Comparison of ENCODE assay signal across 11 mouse cellular contexts in genomic region chr17:12755146-12755545, GRCm38 (mm10). TPM values are rescaled to one million over a fixed set of nuclear protein-coding genes. Genes with fewer than 3 reads are reported as not detected.
DNase-seq lines count a peak whose midpoint lies in the region; ATAC-seq and TF ChIP-seq lines count a peak whose summit lies in the region.
"Had no signal": no experiment of that assay in that cellular context is flagged by ENCODE, and none has a peak within 500 bp of the region (broad histone marks: within the 10 kb centered on the region; RNA-seq: fewer than 3 reads in every experiment).

No protein-coding gene starts in this region.

- TF ChIP-seq POLR2A in MEL (IDR thresholded peaks at IDR 0.05; ENCODE audit: control insufficient read depth in 1 of 2, insufficient read depth in 1 of 2, low read depth in 1 of 2, low read length in 2 of 2, poor library complexity in 1 of 2), result no peak

- H3K9me3 ChIP-seq in heart, embryonic 16.5 days (replicated peaks; ENCODE audit: control insufficient read depth, low read length), result no peaks in the 10 kb centered on the region
- H3K9me3 ChIP-seq in MEL (replicated peaks; ENCODE audit: insufficient read depth, low read length), result no peaks in the 10 kb centered on the region
- no peaks in the 10 kb centered on the region for H3K9me3 ChIP-seq in liver, embryonic 16.5 days (replicated peaks; ENCODE audit: control insufficient read depth, low read length)
- H3K9me3 ChIP-seq in hindbrain, embryonic 11.5 days (ENCODE audit: control insufficient read depth, low read length), result no peaks in the 10 kb centered on the region
- H3K9me3 ChIP-seq: neural tube, embryonic 12.5 days had no signal

- H3K4me3 ChIP-seq in heart, embryonic 16.5 days (ENCODE audit: low read length), result no peak overlapping the region
- H3K4me3 ChIP-seq in MEL (ENCODE audit: control insufficient read depth in 1 of 2, insufficient read depth in 1 of 2, low read depth in 2 of 2, low read length in 2 of 2), result no peak overlapping the region
- no peak overlapping the region for H3K4me3 ChIP-seq in liver, embryonic 16.5 days (ENCODE audit: low read depth, low read length)
- H3K4me3 ChIP-seq in hindbrain, embryonic 11.5 days (ENCODE audit: low read depth, low read length), result no peak overlapping the region
- H3K4me3 ChIP-seq: neural tube, embryonic 12.5 days had no signal

- peak overlapping the region; percentile 46 for H3K9ac ChIP-seq in heart, embryonic 16.5 days (ENCODE audit: low read length)
- no peak overlapping the region for H3K9ac ChIP-seq in MEL (ENCODE audit: control insufficient read depth, low read depth, low read length, poor library complexity, severe bottlenecking)
- no peak overlapping the region for H3K9ac ChIP-seq in liver, embryonic 16.5 days (ENCODE audit: low read depth, low read length)
- H3K9ac ChIP-seq in hindbrain, embryonic 11.5 days (ENCODE audit: low read depth, low read length), result no peak overlapping the region
- H3K9ac ChIP-seq: neural tube, embryonic 12.5 days had no signal

- DNase-seq in heart, adult 8-10 months (ENCODE audit: low spot score), result no peak
- DNase-seq in 3T3-L1 (ENCODE audit: low read depth, low spot score) (peak; percentile 55), MEL (ENCODE audit: low read depth, low spot score) (peak; percentile 36)
- no peak for DNase-seq in ovary, postnatal 10 days (ENCODE audit: low spot score)
- DNase-seq in layer of hippocampus, postnatal 36 days, result no peak
- DNase-seq in hindbrain, embryonic 11.5 days (ENCODE audit: low spot score), result no peak
- DNase-seq: thymus, adult 2 months had no signal

- H3K27ac ChIP-seq in heart, embryonic 16.5 days (ENCODE audit: low read length), result peak overlapping the region; percentile 41
- H3K27ac ChIP-seq in MEL (ENCODE audit: control insufficient read depth, low read depth, low read length), result no peak overlapping the region
- peak overlapping the region; percentile 10; the same call in 1 of the 2 replicates for H3K27ac ChIP-seq in liver, embryonic 16.5 days (ENCODE audit: low read length)
- H3K27ac ChIP-seq in hindbrain, embryonic 11.5 days (ENCODE audit: low read depth, low read length), result no peak overlapping the region
- H3K27ac ChIP-seq: neural tube, embryonic 12.5 days had no signal

- no peak for TF ChIP-seq EP300 in MEL (IDR thresholded peaks at IDR 0.05; ENCODE audit: low read depth in 1 of 2, low read length in 2 of 2)

- no peak for TF ChIP-seq CTCF in MEL (IDR thresholded peaks at IDR 0.05 in 2 of 3, conservative IDR thresholded peaks at IDR 0.05 in 1 of 3; ENCODE audit: control insufficient read depth in 1 of 3, insufficient read depth in 1 of 3, low read depth in 2 of 3, low read length in 3 of 3, poor library complexity in 1 of 3, severe bottlenecking in 1 of 3)

- ATAC-seq in heart, embryonic 16.5 days (replicated peaks; ENCODE audit: extremely low read depth, insufficient read depth, low FRiP score), result no peak
- no peak for ATAC-seq in liver, embryonic 16.5 days (ENCODE audit: low read depth)
- no peak for ATAC-seq in hindbrain, embryonic 11.5 days (ENCODE audit: low FRiP score)
- ATAC-seq: forebrain, embryonic 16.5 days had no signal

- H3K79me2 ChIP-seq in MEL (ENCODE audit: control insufficient read depth, insufficient read depth, low read length, poor library complexity), result 0 out of 2 replicates have a peak, but pooled peaks cover 2% of the 10 kb centered on the region

- 35% methylated on average over 4 of the region's 4 CpGs for WGBS in heart, embryonic 16.5 days
- 39% methylated on average over 4 of the region's 4 CpGs for WGBS in liver, embryonic 16.5 days (ENCODE audit: insufficient replicate concordance)
- 86% methylated on average over 4 of the region's 4 CpGs for WGBS in hindbrain, embryonic 11.5 days

- no peaks in the 10 kb centered on the region for H3K27me3 ChIP-seq in heart, embryonic 16.5 days (ENCODE audit: control insufficient read depth, insufficient read depth, low read length)
- H3K27me3 ChIP-seq in MEL (ENCODE audit: control insufficient read depth in 1 of 2, insufficient read depth in 2 of 2, low read length in 2 of 2), result no peaks in the 10 kb centered on the region
- H3K27me3 ChIP-seq in liver, embryonic 16.5 days (ENCODE audit: control insufficient read depth, insufficient read depth, low read depth, low read length), result no peaks in the 10 kb centered on the region
- H3K27me3 ChIP-seq in hindbrain, embryonic 11.5 days (ENCODE audit: control insufficient read depth, insufficient read depth, low read length), result no peaks in the 10 kb centered on the region
- H3K27me3 ChIP-seq: neural tube, embryonic 12.5 days had no signal

- peak overlapping the region; percentile 26; the same call in 1 of the 2 replicates for H3K4me2 ChIP-seq in heart, embryonic 16.5 days (ENCODE audit: low read depth, low read length)
- H3K4me2 ChIP-seq in liver, embryonic 16.5 days (ENCODE audit: low read depth, low read length), result no peak overlapping the region
- H3K4me2 ChIP-seq in hindbrain, embryonic 11.5 days (replicated peaks; ENCODE audit: low read depth, low read length), result no peak overlapping the region
- H3K4me2 ChIP-seq: neural tube, embryonic 12.5 days had no signal

- H3K36me3 ChIP-seq in heart, embryonic 16.5 days (ENCODE audit: control insufficient read depth, insufficient read depth), result peaks cover 6% of the 10 kb centered on the region
- peaks cover 0 to 16% of the 10 kb centered on the region in 2 experiments; a peak in 2 of 4 replicates for H3K36me3 ChIP-seq in MEL (ENCODE audit: control insufficient read depth in 1 of 2, insufficient read depth in 2 of 2, low read length in 2 of 2)
- H3K36me3 ChIP-seq in liver, embryonic 16.5 days (ENCODE audit: control insufficient read depth, insufficient read depth), result no peaks in the 10 kb centered on the region; the same call in 1 of the 2 replicates
- H3K36me3 ChIP-seq in hindbrain, embryonic 11.5 days (ENCODE audit: control insufficient read depth, insufficient read depth, low read length), result no peaks in the 10 kb centered on the region
- H3K36me3 ChIP-seq: neural tube, embryonic 12.5 days had no signal

- TF ChIP-seq RAD21 in MEL (IDR thresholded peaks at IDR 0.05; ENCODE audit: low read depth, low read length), result no peak

- H3K4me1 ChIP-seq in heart, embryonic 16.5 days (ENCODE audit: control insufficient read depth, insufficient read depth, low read length), result peaks cover 100% of the 10 kb centered on the region
- H3K4me1 ChIP-seq in MEL (ENCODE audit: control insufficient read depth in 1 of 2, insufficient read depth in 2 of 2, low read length in 2 of 2), result peaks cover 7 to 18% of the 10 kb centered on the region in 2 experiments
- H3K4me1 ChIP-seq in liver, embryonic 16.5 days (ENCODE audit: control insufficient read depth, low read depth, low read length), result peaks cover 58% of the 10 kb centered on the region
- H3K4me1 ChIP-seq in hindbrain, embryonic 11.5 days (replicated peaks; ENCODE audit: control insufficient read depth, insufficient read depth, low read length), result peaks cover 2% of the 10 kb centered on the region; the same call in 1 of the 2 replicates

TF ChIP-seq in MEL, 35 proteins besides CTCF, POLR2A, EP300 and RAD21:
- no peak for TF ChIP-seq ETS1 (IDR thresholded peaks at IDR 0.05; ENCODE audit: low read depth, low read length)
- TF ChIP-seq MXI1 (IDR thresholded peaks at IDR 0.05; ENCODE audit: low read depth, low read length), result 0 out of 2 replicates have a peak, but pooled peaks have one; percentile 29
- TF ChIP-seq GABPA (IDR thresholded peaks at IDR 0.05; ENCODE audit: low read depth, low read length), result no peak
- TF ChIP-seq ZC3H11A (IDR thresholded peaks at IDR 0.05; ENCODE audit: low read depth, low read length), result no peak
- TF ChIP-seq ZKSCAN1 (IDR thresholded peaks at IDR 0.05; ENCODE audit: low read depth, low read length), result no peak
- TF ChIP-seq ZNF384 (IDR thresholded peaks at IDR 0.05; ENCODE audit: low read depth, low read length), result no peak
- no peak for TF ChIP-seq JUND (IDR thresholded peaks at IDR 0.05; ENCODE audit: low read depth, low read length)
- no peak for TF ChIP-seq SMC3 (IDR thresholded peaks at IDR 0.05; ENCODE audit: low read depth, low read length)
- peak; percentile 56 for TF ChIP-seq TAL1 (IDR thresholded peaks at IDR 0.05; ENCODE audit: low read length)
- TF ChIP-seq MAZ (IDR thresholded peaks at IDR 0.05; ENCODE audit: low read depth, low read length), result no peak
- no peak for TF ChIP-seq GATA1 (IDR thresholded peaks at IDR 0.05; ENCODE audit: low read depth, low read length)
- TF ChIP-seq ZMIZ1 (IDR thresholded peaks at IDR 0.05; ENCODE audit: low read depth, low read length), result no peak
TF ChIP-seq in MEL: peak in this region for 2.

RNA-seq across cellular contexts. Expression of gene Igf2r, which starts 14.3 kb away (rescaled TPM):
- polyA plus RNA-seq in heart, embryonic 16.5 days (2015; fragmentation: Nextera tagmentation; extraction: Ambion mirVana), result 98.0 and 133 TPM in 2 replicates
- 100 to 1,000 TPM; 103 to 124 (median 118) TPM for total RNA-seq in heart, adult 8-10 months (2022)
- total RNA-seq in MEL (2012; rRNA removed), result 18.0 and 18.8 TPM in 2 replicates
- 10 to 100 TPM; 18.3 to 21.7 TPM for polyA plus RNA-seq in MEL (2012; ENCODE audit: insufficient read depth in 1 of 2, insufficient read length in 2 of 2, low read depth in 1 of 2, low replicate concordance in 2 of 2, missing spikeins in 1 of 2)
- 15.3 and 17.7 TPM in 2 replicates for polyA plus RNA-seq in liver, embryonic 16.5 days (2015; fragmentation: Nextera tagmentation; extraction: Ambion mirVana)
- 10 to 100 TPM; 29.0 to 30.9 TPM for total RNA-seq in layer of hippocampus, postnatal 36 days (2021)
- 16.9 and 18.7 TPM in 2 replicates for polyA plus RNA-seq in hindbrain, embryonic 11.5 days (2014; fragmentation: Nextera tagmentation; extraction: Ambion mirVana)

Comparison
In these comparisons a context has a peak if more than half of its experiments do, and no peak if none do; other contexts are left out.
1. H3K27ac ChIP-seq: peak in heart, embryonic 16.5 days (single experiment) and liver, embryonic 16.5 days (single experiment); none in MEL (single experiment) and hindbrain, embryonic 11.5 days (single experiment).
2. DNase-seq: peak in 3T3-L1 (single experiment) and MEL (single experiment); none in heart, adult 8-10 months (single experiment), ovary, postnatal 10 days (single experiment), layer of hippocampus, postnatal 36 days (0 of 2) and hindbrain, embryonic 11.5 days (single experiment).